Mouse (Mus musculus) liver, postnatal 0 days (tissue): ENCODE results near the gene Ifnar1.

ENCODE experiments used
- CTCF ChIP-seq: sonication (generic); IDR thresholded peaks from 2 replicates; pipeline ENCODE4 v1.5.1; 2016; ENCODE audit warnings: antibody characterized with exemption, low read depth
- EP300 ChIP-seq: IDR thresholded peaks from 2 replicates; pipeline ENCODE4 v1.6.1; 2016; ENCODE audit warnings: antibody characterized with exemption, low read depth, mild to moderate bottlenecking

DNA sequence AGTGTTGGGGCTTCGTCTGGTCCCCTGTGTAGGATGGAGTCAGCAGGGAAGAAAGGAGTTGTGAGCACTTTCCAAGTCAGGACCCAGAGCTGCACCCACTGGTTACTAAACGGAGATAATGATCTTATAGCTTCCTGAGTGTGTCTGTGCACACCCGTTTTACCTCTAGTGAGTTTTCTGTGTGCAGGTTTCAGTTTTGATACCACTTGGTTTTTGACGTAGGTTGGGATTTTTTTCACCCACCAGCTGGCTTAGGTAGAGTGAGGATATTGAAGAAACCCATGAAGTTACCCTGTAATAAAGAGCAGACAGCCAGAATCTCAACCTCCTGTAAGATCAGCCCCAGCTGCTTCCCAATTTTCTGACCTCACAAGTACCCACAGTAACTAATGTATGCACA lies 5.9 kb downstream of the Ifnar1 start:
- TF ChIP-seq EP300 (no peak), CTCF (no peak)
